Mouse (Mus musculus) neural tube, embryonic 11.5 days (tissue): ENCODE measurements around the gene Rnf166. TPM values are rescaled to one million over a fixed set of nuclear protein-coding genes. Genes with fewer than 3 reads are reported as not detected.

ENCODE experiments used
- ATAC-seq: fragments of 200-750 bp; cut with Nextera tagmentation; 2 replicates; pipeline ENCODE4 v1.8.0; 2017; ENCODE audit warnings: moderate number of reproducible peaks, mild to moderate bottlenecking, moderate TSS enrichment, moderate library complexity; ENCODE audit not compliant: insufficient read depth, low FRiP score, low TSS enrichment
- DNase-seq: peaks from one replicate; pipeline ENCODE4 v3.0.0-alpha.2; 2015; ENCODE audit warnings: low spot score
- H3K27ac ChIP-seq: fragments of 300-500 bp; sonication (generic); 2 replicates; pipeline ENCODE4 v1.5.1; 2014; ENCODE audit warnings: low read depth, mild to moderate bottlenecking, low read length
- H3K27me3 ChIP-seq: fragments of 300-500 bp; sonication (generic); 2 replicates; pipeline ENCODE4 v1.6.1; 2014; ENCODE audit warnings: mild to moderate bottlenecking, low read length, mixed read lengths; ENCODE audit not compliant: control insufficient read depth, insufficient read depth
- H3K36me3 ChIP-seq: fragments of 300-500 bp; sonication (generic); 2 replicates; pipeline ENCODE4 v1.6.1; 2014; ENCODE audit warnings: mild to moderate bottlenecking, low read length, moderate library complexity, mixed read lengths; ENCODE audit not compliant: control insufficient read depth, insufficient read depth
- H3K4me1 ChIP-seq: fragments of 300-500 bp; sonication (generic); 2 replicates; pipeline ENCODE4 v1.6.1; 2014; ENCODE audit warnings: low read length, mixed read lengths; ENCODE audit not compliant: control insufficient read depth, insufficient read depth
- H3K4me2 ChIP-seq: fragments of 300-500 bp; sonication (generic); 2 replicates; pipeline ENCODE4 v1.6.1; 2014; ENCODE audit warnings: low read depth, mild to moderate bottlenecking, moderate library complexity
- H3K4me3 ChIP-seq: fragments of 300-500 bp; sonication (generic); 2 replicates; pipeline ENCODE4 v1.5.1; 2014; ENCODE audit warnings: low read depth, low read length
- H3K9ac ChIP-seq: fragments of 300-500 bp; sonication (generic); 2 replicates; pipeline ENCODE4 v1.6.1; 2014; ENCODE audit warnings: mild to moderate bottlenecking, low read length
- H3K9me3 ChIP-seq: fragments of 300-500 bp; sonication (generic); 2 replicates; pipeline ENCODE4 v1.6.1; 2016; ENCODE audit warnings: low read length; ENCODE audit not compliant: control insufficient read depth
- WGBS: fragments of 180-500 bp; shearing (Covaris S2); extraction: QIAGEN DNeasy Blood & Tissue Kit; methylation state at CpG from one replicate; pipeline ENCODE4 v1.1.7; 2014; 5-methylcytosine and 5-hydroxymethylcytosine counted together
- polyA plus RNA-seq: library from polyadenylated mRNA; unstranded; fragments of >200 nt; fragmentation: Nextera tagmentation; extraction: Ambion mirVana; gene quantifications from 2 replicates; pipeline ENCODE4 v1.2.1, GENCODE M21; 2014

The Rnf166 gene
- polyA plus RNA-seq, 1 experiment from 2014 or later = 30.1 TPM

DNA sequence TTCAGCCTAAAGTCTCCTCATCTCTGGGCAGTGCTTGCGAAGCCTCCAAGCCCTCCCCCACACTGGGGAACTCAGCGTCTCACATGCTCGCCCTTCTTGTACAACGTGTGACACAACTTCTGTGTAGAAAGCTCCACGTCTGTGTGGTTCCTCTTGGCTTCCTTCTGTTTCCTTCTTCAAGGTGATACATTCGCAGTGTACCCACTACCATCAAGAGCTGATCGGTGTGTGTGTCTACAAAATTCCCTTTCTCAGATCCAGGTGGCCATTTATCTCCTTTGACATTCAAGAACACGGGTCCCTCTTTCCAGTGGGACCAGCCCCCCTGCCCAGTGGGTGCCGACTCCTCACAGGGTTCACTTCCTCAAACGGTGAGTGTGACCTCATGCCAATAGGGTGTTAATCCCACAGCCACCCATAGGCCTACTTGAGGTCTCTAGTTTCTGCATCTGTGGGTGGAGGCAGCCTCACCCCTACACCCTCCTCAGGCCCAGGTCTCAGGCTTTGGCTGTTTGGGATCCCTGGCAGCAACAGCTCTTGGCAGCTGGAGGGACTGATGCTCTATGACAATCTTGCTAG, 45.7 kb downstream of the Rnf166 start:
- peaks cover 3% of the 10 kb centered on the region; the same call in 1 of the 2 replicates for H3K36me3 ChIP-seq
- no peak for DNase-seq
- WGBS = 85% methylated on average over 10 of the region's 10 CpGs
- no peak for ATAC-seq
- no peaks in the 10 kb centered on the region for H3K27me3 ChIP-seq
- peaks cover 14% of the 10 kb centered on the region for H3K4me1 ChIP-seq
- no peak overlapping the region for H3K27ac ChIP-seq
- H3K9me3 ChIP-seq = no peaks in the 10 kb centered on the region
- no peak overlapping the region for H3K9ac ChIP-seq
- no peak overlapping the region for H3K4me3 ChIP-seq
- no peak overlapping the region for H3K4me2 ChIP-seq

DNA sequence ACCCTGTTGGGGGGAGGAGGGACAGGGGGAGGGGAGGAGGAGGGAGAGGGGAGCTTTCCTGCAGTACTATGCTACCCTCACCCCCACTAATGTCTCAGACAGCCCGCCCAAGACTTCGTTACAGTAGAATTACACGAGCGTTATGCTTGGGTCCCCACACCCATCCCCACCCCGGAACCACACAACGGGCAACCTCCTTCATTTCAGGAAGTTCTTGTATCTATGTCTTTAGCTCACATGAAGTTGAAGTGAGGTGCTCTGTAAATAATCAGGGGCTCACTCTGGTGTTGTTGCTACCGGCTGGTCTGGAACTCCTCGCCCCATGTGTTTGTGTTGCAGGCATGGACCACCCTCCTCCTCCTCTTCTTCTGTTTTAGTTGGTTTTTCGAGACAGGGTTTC, 47.7 kb downstream of the Rnf166 start:
- Histone ChIP-seq H3K9ac (no peak overlapping the region), H3K36me3 (no peaks in the 10 kb centered on the region), H3K9me3 (no peaks in the 10 kb centered on the region), H3K27me3 (no peaks in the 10 kb centered on the region), H3K4me1 (peaks cover 14% of the 10 kb centered on the region), H3K27ac (no peak overlapping the region), H3K4me3 (no peak overlapping the region), H3K4me2 (no peak overlapping the region)
- WGBS = 93% methylated on average over 9 of the region's 9 CpGs
- ATAC-seq (no peak), DNase-seq (no peak)

DNA sequence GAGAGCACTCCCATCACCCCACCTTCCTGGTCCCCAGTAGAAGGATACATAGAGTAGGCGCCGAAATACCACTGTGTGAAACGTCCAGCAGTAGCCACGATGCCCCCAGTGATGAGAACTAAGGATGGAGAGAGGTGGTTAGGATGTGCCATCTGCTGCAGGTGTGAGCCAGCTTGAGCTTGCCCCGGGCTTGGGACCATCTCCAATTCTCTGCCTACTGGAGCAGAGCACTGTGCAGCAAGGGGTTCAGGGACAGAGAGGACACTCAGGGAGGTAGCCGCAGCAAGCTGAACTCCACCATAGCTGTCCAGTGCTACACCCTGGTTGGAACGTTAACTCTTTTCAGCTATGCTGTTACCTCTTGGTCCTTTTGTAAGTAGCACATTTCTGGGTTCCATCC, 48.3 kb downstream of the Rnf166 start:
- DNase-seq = no peak
- WGBS = 89% methylated on average over 7 of the region's 7 CpGs
- no peaks in the 10 kb centered on the region for H3K9me3 ChIP-seq

DNA sequence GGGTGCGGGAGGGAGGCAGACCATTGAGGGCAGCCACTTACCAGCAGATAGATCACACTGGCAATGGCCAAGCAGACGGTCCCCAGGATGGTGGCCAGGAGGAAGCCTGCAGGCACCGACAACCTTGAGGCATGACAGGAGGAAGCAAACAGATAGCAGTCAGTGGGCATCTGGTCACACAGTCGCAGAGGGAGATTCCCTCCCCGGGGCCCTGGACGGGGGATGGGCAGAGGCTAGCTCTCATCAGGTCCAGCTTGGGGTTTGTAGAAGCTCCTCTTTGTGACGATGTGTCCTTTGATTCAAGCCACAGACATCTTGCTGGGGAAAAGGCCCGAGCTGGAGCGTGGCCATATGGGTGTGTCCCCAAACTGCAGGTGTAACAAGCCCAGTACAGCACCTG, 49.7 kb downstream of the Rnf166 start:
- DNase-seq (no peak), ATAC-seq (no peak)
- 80% methylated on average over 9 of the region's 9 CpGs for WGBS
- Histone ChIP-seq H3K9ac (no peak overlapping the region), H3K36me3 (no peaks in the 10 kb centered on the region), H3K27ac (no peak overlapping the region), H3K4me1 (no peaks in the 10 kb centered on the region), H3K4me2 (no peak overlapping the region), H3K9me3 (no peaks in the 10 kb centered on the region), H3K27me3 (no peaks in the 10 kb centered on the region), H3K4me3 (no peak overlapping the region)

More for the DNA sequence above, 48.3 kb downstream of the Rnf166 start:
- no peak for ATAC-seq
- H3K9ac ChIP-seq = no peak overlapping the region
- no peaks in the 10 kb centered on the region for H3K27me3 ChIP-seq
- H3K36me3 ChIP-seq = no peaks in the 10 kb centered on the region
- H3K4me3 ChIP-seq = no peak overlapping the region
- peaks cover 9% of the 10 kb centered on the region for H3K4me1 ChIP-seq
- no peak overlapping the region for H3K27ac ChIP-seq
- H3K4me2 ChIP-seq = no peak overlapping the region

DNA sequence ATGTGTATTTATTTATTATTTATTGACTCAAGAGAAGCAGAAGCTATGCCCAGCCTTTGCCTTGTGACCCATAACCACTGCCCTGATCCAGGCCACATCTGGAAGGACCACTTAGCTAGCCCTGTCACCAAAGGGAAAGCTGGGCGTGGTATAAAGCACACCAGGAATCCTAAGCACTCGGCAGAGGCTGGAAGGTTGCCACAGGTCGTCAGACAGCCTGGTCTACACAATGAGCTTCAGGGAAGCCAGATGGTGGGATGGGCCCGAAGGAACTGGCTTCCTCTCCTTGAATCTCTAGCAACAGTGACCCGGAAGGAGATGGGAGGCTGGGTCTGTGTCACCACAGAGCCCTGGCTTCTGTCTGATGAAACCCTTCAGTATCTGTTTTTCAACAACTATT, 52.2 kb downstream of the Rnf166 start:
- Histone ChIP-seq H3K27me3 (no peaks in the 10 kb centered on the region), H3K4me1 (no peaks in the 10 kb centered on the region), H3K36me3 (no peaks in the 10 kb centered on the region), H3K4me3 (no peak overlapping the region), H3K27ac (no peak overlapping the region), H3K9me3 (no peaks in the 10 kb centered on the region), H3K9ac (no peak overlapping the region), H3K4me2 (no peak overlapping the region)
- DNase-seq = no peak
- no peak for ATAC-seq
- WGBS = 53% methylated on average over 5 of the region's 5 CpGs

DNA sequence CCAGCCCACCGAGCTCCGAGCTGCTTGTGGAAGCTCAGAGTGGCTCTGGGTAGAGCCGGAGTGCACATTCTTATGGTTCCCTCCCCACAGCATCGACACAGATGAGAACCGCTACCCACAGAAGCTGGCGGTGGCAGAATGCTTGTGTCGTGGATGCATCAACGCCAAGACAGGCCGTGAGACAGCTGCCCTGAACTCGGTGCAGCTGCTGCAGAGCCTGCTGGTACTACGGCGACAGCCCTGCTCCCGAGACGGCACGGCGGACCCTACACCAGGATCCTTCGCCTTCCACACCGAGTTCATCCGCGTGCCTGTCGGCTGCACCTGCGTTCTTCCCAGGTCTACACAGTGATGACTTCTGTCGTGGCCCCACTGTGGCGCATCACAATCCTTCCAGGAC, 52.6 kb downstream of the Rnf166 start:
- 92% methylated on average over 24 of the region's 24 CpGs for WGBS
- no peaks in the 10 kb centered on the region for H3K9me3 ChIP-seq
- DNase-seq (no peak), ATAC-seq (no peak)
- no peak overlapping the region for H3K4me2 ChIP-seq
- H3K27me3 ChIP-seq = no peaks in the 10 kb centered on the region
- no peaks in the 10 kb centered on the region for H3K4me1 ChIP-seq
- H3K9ac ChIP-seq = no peak overlapping the region
- H3K27ac ChIP-seq = no peak overlapping the region
- peaks cover 3% of the 10 kb centered on the region; the same call in 1 of the 2 replicates for H3K36me3 ChIP-seq
- H3K4me3 ChIP-seq = no peak overlapping the region

DNA sequence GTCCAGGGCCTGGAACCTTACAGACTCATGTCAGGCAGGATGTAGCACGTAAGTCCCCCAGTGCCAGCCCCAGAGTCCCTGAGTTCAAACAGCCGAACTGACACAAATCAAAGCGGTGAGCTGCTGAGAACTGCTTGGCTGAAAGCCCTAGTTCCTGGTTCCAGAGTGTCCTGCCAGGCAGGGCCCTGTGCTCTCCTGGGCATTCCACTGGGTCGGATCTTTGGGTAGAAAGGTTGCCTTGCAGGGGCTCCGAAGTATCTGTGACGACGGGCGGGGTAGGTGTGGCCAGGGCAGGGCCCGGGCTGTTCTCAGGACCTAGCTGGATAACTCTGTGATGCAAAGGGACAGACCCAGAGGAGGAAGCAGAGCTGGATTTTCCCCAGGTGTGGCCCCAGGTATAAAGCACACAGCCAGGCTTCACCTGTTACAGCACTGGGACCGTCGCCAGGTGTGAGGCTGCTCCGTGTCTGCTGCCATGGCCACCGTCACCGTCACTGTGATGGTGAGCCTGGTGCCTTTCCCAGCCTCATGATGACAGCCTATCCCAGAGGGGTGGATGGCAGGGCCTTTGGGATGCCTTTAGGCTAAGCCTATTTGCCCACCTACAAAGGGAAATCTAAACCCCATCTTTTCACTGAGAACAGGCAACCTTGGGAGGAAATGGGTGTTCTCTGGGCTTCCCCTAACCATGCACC, 54.3 kb downstream of the Rnf166 start, which contains the start of gene Il17c:
Il17c (plus strand) TSS at position 645 of the 695 bp plus-strand sequence.
- Histone ChIP-seq H3K9ac (no peak within 1 kb of the TSS), H3K4me2 (no peak within 1 kb of the TSS), H3K27me3 (no peaks in the 10 kb centered on the region), H3K9me3 (no peaks in the 10 kb centered on the region), H3K27ac (no peak within 1 kb of the TSS), H3K4me3 (no peak within 1 kb of the TSS), H3K4me1 (no peaks in the 10 kb centered on the region), H3K36me3 (peaks cover 10% of the 10 kb centered on the region)
- ATAC-seq (no peak), DNase-seq (no peak)
- 85% methylated on average over 14 of the region's 14 CpGs for WGBS

DNA sequence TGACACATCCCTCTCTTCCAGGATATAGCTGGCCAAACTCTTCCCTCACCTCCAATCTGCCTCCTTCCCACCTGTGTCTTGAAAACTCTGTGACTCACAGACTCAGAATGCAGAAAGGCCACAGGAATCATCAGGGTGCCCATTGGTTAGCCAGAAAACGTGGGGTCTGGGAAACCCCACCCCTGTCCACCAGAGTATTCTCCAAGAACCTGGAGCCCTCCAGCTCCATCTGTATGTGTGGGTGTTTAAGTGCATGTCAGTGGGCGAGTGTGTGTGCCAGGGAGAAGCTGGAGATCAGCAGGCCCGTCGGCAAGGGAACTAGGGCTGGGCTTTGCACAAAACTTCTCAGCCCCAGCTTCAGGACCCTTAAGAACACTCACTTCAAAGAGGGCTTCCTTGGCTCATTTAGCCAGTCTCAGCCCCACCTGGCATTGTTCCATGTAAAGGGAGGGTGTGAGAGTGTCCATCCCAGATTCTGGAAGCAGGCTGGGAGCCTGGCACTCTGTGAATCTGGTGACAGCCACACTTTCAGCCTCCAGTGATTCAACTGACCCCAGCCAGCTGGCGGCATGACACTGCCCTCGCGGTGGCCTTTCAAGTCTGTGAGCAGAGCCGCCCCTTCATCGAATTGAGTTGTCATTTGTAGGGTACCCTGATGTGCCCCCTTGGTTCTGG, 55.8 kb downstream of the Rnf166 start:
- peaks cover 12% of the 10 kb centered on the region for H3K36me3 ChIP-seq
- DNase-seq = no peak
- 77% methylated on average over 9 of the region's 9 CpGs for WGBS

More for the DNA sequence above, 55.8 kb downstream of the Rnf166 start:
- no peak overlapping the region for H3K4me2 ChIP-seq
- H3K4me3 ChIP-seq = no peak overlapping the region
- H3K27ac ChIP-seq = no peak overlapping the region
- H3K4me1 ChIP-seq = no peaks in the 10 kb centered on the region
- H3K9ac ChIP-seq = no peak overlapping the region; the same call in 1 of the 2 replicates
- no peaks in the 10 kb centered on the region for H3K9me3 ChIP-seq
- ATAC-seq = no peak
- no peaks in the 10 kb centered on the region for H3K27me3 ChIP-seq
